Mouse (Mus musculus): Measurements from ENCODE around the gene Cd164l2.

Cd164l2 gene

GRCm38 (mm10) chr4:133195014-133195413 lies 16.9 kb upstream of the Cd164l2 start:
- no peak for DNase-seq

DNA sequence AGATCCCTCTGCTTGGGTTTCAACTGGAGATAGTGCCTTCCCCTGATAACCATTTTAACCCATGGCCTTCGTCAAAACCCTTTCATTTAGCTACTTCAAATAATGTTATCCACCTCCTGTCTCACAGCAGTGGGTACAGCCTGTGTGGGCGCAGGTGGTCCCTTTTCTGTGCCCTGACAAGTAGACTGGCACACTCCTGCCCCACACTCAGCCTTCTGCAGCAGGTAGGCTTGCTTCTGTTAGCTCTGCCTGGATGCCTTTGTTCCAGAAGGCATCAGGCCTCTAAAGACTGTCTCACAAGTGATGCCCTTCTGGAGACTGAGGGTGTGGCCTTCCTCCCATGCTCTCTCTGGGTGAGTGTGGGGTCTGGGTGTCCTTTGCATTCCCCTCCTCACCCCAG lies 15.8 kb upstream of the Cd164l2 start:
- DNase-seq: no peak

DNA sequence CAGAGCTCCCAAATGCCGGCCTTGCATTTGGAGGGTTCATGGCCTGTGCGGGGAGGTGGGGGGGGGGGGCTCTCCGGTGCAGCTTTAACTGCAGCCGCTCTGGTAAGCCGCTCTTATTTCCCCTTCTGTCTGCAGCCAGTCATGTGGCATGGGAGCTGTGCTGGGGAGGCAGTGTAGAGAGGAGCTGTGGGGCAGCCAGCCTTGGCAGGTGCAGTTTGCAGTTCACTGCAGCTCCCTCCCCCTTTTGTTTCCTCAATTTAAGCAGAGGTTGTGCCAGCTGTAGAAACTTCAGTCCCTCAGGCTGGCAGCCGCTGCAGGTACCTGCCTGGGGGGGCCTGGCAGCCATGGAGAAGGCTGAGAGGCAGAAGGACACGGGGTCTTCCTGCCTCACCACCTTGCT lies 15.1 kb upstream of the Cd164l2 start:
- peak in 1 of 2 experiments; percentile 28 for DNase-seq

- no peak for DNase-seq
These were observed 14.6 kb upstream of the Cd164l2 start for GRCm38 (mm10) chr4:133197355-133197754.

- DNase-seq: peak; percentile 78 to 80
These were observed 14.1 kb upstream of the Cd164l2 start for GRCm38 (mm10) chr4:133197801-133198286.

DNA sequence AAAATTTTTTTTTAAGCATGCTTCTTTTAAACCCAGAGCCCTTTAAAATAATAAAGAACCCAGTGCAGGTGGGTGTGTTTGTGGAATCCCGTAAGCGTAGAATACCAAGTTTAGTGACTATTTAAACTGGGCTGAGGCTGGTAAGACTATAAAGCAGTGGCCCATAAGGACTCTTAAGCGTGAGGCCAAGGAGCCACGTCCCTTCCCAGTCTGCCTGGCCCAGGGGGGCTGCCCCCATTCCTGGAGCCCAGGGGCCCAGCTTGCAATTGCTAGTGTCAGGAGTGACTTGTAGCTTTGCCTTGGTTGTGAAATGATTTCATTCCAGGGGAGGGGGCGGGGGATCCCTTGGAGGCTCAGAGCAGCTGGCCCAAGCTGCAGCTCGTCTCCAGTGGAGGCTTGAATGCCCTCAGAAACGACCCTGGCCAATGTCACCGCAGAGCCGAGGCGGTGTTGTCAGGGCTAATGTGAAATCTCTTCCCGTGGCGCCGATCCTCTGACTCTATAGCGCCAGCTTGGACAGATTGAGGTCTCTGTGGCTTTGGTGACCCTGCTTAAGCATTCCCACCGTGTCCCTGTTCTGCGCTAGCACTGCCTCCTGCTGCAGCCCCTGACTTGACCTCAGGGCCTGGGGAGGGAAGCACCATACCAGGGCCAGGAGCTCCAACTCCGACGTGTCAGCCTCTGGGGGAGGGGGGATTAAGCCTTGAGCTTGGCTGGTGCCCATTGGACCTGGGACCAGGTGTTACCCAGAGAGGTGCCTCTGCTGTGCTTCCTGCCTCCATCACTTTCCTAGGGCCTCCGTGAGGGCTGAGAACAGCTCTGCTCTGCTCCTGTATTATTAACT lies 13.4 kb upstream of the Cd164l2 start:
- peak in 1 of 2 experiments; percentile 35 for DNase-seq

DNA sequence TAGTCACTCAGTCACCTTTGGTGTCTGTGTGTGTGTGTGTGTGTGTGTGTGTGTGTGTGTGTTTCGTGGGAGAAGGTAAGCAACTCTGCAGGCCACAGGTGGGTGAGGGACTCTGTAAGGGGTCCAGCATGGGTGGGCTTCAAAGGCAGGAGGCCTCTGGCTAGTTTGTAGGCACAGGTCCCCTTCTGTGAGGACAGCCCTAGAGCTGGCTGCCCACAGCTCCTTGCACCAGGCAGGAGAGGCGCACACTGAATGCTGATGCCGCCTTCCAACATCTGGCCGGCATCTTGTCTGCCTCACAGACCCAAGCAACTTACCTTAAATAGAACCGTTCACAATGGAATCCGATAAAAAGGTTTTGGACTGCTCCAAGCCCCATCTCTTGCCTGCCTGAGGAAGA lies 12.2 kb upstream of the Cd164l2 start:
- no peak for DNase-seq

- DNase-seq: peak in 1 of 2 experiments; percentile 41
These were observed 11.6 kb upstream of the Cd164l2 start for GRCm38 (mm10) chr4:133200343-133200742.

DNA sequence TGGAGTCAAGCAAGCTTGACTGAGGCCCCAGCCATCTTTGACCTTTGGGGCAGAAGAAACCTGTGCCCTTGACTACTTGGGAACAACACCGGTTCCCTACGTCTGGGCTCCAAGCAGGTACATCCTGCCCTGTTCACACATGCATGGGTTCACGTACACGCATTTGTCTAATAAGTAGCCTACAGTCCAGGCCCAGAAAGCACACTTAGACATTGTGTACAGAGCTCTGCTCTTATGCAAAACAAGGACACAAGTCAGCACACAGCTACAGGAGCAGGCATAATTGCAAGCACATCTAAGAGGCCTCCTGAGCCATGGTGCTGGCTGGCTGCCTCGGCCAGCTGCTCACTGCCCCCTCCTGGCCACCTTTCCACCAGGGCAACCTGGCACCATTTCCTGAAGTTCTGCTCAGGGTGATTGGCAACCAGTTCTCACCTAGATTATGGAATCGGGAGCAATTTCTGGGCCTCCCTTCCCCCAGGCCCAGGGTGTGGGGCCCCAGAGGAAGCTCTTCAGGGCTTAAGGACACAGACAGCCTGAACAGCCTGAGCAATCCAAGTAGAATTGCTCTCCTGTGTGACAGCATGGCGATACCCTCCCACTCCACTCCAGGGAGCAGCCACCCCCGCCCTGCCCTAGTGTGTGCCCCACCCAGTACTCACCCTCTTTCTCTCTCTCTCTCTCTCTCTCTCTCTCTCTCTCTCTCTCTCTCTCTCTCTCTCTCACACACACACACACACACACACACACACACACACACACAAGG lies 10.7 kb upstream of the Cd164l2 start:
- peak; percentile 85 to 89 for DNase-seq

GRCm38 (mm10) chr4:133202254-133202653 lies 9.7 kb upstream of the Cd164l2 start:
- DNase-seq: no peak

DNA sequence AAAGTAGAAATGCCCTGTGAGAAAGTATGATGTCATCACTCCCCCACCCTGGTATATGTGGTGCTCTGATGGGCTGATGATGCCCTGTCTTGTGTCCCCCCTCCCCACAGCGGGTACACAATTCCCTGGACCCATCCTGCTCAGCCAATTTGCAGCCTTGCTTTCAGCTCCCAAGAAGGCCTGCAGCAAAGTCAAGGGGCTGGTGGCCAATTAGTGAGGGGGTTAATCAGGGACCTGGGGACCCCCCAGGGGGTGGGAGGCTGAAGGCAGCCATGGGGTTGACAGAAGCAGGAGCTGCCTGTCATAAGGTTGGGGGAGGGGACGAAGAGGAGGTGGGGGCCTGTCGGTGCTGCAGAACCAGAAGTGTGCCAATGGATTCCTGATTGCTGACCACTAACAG lies 8.3 kb upstream of the Cd164l2 start:
- DNase-seq: no peak

DNA sequence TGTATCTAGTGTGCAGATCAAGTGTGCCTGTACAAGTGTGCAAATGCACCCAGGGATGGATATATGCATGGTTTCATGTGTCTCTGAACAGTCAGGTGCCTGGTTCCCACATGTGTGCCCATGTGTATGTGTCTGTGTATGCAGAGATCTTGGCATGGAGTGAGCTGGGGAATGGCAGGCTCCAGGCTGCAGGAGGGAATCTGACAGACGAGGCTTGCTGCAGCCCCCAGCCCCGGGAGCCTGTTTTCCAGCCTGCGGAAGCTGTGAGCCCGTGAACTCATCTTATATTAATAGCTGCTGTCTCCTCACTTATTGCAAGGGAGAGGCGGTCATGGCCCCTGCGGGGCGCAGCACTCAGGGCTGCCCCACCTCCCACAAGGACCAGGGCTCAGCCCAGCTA lies 7.6 kb upstream of the Cd164l2 start:
- no peak for DNase-seq

GRCm38 (mm10) chr4:133209366-133209765 lies 2.6 kb upstream of the Cd164l2 start:
- DNase-seq: peak in 1 of 2 experiments; percentile 57

DNA sequence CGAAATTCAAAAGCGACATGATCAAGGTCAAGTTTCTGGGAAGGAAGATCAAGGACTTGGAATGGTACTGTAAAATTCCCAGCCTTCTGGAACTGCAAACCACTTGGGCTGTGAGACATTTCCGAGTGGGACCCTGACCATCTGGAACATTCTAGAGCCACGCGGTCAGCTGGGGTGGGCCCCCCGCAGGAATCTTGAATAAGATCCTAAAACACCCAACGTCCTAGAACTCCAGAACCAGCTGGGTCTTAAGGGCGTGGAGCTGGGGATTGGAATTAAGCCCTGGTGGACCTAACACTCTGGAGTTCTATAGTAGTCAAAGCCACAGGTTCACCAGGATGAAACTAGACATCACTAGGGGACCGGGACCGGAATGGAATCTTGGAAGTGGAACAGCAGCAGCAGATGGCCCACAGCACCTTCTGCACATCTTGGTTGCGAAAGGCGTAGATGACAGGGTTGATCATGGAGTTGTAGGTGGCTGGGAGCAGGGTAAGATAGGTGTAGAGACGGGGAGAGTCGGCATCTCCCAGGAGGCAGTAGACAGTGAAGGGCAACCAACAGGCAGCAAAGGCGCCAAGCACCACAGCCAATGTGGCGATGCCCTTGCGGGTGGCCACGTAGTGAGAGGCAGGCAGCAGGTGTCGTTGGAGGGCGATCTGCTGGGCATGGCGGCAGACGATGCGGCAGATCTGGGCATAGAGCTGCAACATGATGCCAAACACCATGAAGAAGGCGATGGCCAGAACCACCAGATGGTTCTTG lies 1.7 kb upstream of the Cd164l2 start:
- DNase-seq: no peak

DNA sequence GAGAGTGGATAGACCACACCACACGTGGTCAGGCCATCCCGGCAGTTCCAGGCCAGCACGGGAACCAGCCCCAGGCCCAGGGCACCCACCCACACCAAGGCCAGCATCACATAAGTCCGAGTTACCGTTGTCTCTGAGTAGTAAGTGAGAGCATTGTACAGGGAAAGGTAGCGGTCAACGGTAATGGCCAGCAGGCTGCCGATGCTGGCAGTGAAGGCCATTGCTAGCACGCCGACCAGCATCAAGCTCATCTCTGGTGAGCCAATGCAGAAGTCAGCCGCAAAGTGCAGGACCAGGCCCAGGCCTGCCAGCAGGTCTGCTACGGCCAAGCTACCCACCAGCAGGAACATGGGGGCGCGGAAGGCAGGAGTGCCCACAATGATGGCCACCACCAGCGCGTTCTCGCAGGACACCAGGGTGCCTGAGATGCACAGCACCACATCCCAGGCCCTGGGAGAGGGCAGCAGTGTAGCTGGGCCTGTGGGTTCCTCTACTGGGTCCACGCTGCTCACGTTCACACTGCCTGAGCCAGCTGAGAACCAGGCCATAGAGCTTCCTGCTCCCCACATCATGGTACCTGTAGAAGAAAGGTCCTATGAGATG lies 1.0 kb upstream of the Cd164l2 start:
- no peak for DNase-seq

DNA sequence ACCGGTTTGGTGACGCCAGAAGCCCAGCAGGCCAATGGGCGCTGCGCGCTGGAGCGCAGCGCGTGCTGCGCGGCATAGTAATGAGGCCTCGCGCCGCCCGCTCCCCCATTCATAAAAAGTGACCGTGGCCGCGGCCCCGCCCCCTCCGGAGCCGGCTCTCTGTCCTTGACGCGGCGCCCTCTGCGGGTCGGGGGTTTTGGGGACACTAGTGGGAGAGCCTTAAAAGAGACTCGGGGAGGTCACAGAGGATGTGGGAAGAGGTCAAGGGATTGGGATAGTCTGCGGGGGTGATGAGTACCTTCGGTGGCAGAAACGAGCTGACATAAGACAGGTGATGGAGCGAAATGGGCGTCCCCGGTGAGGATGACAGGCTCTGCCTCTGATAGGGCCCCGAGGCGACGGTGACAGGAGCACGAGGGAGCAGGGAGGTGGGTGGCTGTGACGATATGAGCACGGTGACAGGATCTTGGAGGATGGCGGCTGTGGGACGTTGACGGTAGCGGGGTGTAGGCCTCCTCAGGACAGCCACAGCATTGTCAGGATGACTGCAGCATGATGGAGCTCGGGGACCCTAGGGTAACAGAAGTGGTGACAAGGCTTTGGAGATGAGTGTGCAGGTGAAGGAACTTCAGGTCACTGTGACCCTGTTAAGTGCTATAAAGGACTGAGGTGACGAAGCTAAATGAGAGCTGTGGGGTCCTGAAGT lies 784 bp downstream of the Cd164l2 start:
- peak; percentile 68 to 77 for DNase-seq

GRCm38 (mm10) chr4:133213268-133213590 lies 1.3 kb downstream of the Cd164l2 start:
- no peak for DNase-seq

GRCm38 (mm10) chr4:133213661-133214060 lies 1.7 kb downstream of the Cd164l2 start:
- DNase-seq: no peak

DNA sequence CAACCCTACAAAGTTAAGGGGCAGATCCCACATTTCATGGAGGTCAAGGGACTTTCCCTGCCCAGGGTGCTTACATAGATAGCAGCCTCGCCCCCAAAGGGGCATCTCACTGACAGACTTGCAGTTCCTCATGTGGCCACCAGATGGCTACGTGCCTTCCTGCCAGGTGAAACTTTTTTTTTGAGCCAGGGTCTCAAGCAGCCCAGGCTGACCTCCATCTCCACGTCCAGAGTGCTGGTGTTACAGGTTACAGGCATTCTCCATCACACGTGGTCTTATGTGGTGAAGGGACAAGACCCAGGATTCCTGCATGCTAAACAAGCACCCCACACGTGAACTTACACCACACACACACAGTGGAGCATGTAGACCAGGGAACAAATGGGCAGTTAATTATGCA lies 5.7 kb downstream of the Cd164l2 start:
- DNase-seq: peak in 1 of 2 experiments; percentile 71

DNA sequence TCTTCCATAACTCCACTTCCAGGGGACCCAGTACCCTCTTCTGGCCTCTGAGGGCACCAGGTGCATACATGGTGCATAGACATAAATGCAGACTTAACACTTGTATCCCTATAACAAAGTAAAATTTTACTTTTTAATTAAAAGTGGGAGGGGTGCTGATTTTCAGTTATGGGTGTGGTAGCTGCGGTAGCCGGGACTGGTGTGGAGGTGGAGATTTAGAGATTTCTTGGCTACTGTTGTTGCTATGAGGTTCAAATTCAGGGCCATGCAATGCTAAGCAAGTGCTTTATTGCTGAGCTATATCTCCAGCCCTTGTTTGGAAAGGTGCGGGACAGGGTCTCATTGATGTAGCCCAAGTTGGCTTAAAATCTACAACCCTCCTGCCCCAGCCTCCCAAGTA lies 6.8 kb downstream of the Cd164l2 start:
- DNase-seq: no peak

DNA sequence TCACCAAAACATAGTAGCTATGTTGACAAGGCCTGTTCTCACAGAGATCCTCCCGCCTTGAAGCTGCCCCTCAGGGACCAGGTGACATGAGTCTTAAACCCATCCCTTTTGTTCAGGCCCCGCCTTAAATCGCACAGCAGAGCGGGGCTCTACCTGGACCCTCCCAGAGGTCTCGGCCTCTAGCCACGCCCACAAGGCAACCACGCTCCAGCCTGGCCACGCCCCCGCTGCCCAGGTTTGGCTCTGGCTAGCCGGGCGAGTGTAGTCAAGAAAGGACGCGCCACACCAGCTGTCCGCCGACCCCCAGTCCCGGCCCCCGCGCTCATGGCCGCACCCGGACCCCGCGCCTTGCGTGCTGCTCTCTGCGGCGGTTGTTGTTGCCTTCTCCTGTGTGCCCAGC lies 8.7 kb downstream of the Cd164l2 start:
- peak; percentile 65 to 70 for DNase-seq

- no peak for DNase-seq
These were observed 9.8 kb downstream of the Cd164l2 start for GRCm38 (mm10) chr4:133221701-133222100.
